Mouse (Mus musculus) megakaryocyte, embryonic 14.5 days (primary cell): ENCODE measurements around the gene Psmd12.

ENCODE experiments used
- FLI1 ChIP-seq: IDR thresholded peaks from 2 replicates; pipeline ENCODE4 v1.6.1; 2012; ENCODE audit warnings: low read length, inconsistent platforms, mixed read lengths
- GATA1 ChIP-seq: IDR thresholded peaks from 3 replicates; pipeline ENCODE4 v1.6.1; 2012; ENCODE audit warnings: mixed read lengths, low read length, inconsistent platforms, borderline replicate concordance

DNA sequence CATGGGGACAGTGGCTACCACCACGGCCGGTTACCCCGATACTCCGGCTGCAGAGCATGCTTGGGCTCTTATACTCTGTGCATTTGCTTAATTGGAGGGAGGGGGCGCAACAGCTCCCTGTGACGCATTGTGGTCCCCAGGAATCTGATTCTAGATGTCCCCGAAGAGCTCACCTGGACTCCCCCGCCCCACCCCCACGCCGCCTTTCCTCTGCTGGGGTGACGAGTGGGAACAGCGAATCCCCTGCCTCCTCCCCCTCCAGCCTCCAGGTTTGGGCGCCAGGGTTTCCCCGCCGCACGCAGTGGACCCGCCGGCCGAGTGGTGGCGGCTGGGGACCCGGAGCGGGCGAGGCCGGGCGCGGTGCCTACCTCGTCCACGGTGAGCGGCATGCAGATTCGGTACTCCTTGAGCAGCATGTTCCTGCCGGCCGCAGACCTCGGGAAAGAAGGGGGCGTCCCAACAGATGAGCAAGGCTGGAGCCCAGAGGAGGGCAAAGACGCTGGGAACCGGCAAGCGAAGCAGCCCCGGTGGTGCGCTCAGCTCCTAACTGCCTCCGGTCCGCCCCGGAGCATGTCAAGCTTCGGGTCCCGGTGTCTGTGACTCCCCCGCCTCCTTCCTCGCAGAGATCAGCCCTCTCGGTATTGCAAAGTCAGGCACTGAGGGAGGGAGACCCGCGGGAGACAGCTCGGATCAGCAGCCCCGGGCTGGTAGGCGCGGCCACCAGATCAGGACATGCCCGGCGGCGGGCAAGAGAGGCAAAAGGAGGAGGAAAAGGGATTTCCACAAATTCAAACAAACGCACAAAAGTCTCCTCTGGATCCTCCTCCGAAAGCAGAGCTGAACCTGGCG lies 9.5 kb upstream of the Psmd12 start:
- TF ChIP-seq GATA1 (no peak), FLI1 (no peak)
